Mouse (Mus musculus): ENCODE measurements around the gene Esrrg.

GRCm38 (mm10) chr1:187694865-187695264, 86.3 kb downstream of the Esrrg start:
- no peak for TF ChIP-seq POLR2A (IDR thresholded peaks at IDR 0.05; ENCODE audit: low read depth, low read length)
- no peak for TF ChIP-seq CTCF (IDR thresholded peaks at IDR 0.05; ENCODE audit: extremely low read depth, insufficient read depth, insufficient read length, insufficient replicate concordance)
